Mouse (Mus musculus): ENCODE data around the gene Kdelc2.

- no peak for TF ChIP-seq POLR2A (IDR thresholded peaks at IDR 0.05; ENCODE audit: control insufficient read depth, extremely low read depth, insufficient read depth, low read length, poor library complexity)
- TF ChIP-seq CTCF (IDR thresholded peaks at IDR 0.05; ENCODE audit: borderline replicate concordance, control insufficient read depth, extremely low read depth, insufficient read depth, low read length, poor library complexity): no peak
Measured at GRCm38 (mm10) chr9:53426726-53427125, 42.9 kb downstream of the Kdelc2 start.
